Mouse (Mus musculus) forebrain, postnatal 0 days (tissue): ENCODE results near the gene Kcnk18. TPM values are rescaled to one million over a fixed set of nuclear protein-coding genes. Genes with fewer than 3 reads are reported as not detected.

Experiments
- ATAC-seq: fragments of 200-750 bp; cut with Nextera tagmentation; 2 replicates; pipeline ENCODE4 v1.8.0; 2017; ENCODE audit warnings: mild to moderate bottlenecking, moderate library complexity
- DNase-seq: peaks from one replicate; pipeline ENCODE4 v3.0.0-alpha.2; 2015
- H3K27ac ChIP-seq: fragments of 300-500 bp; sonication (generic); 2 replicates; pipeline ENCODE4 v1.5.1; 2014; ENCODE audit warnings: low read depth, mild to moderate bottlenecking, antibody characterized with exemption, low read length, moderate library complexity, mixed read lengths
- H3K27me3 ChIP-seq: fragments of 300-500 bp; sonication (generic); 2 replicates; pipeline ENCODE4 v1.6.1; 2014; ENCODE audit warnings: mild to moderate bottlenecking, low read length, mixed read lengths; ENCODE audit not compliant: insufficient read depth
- H3K36me3 ChIP-seq: fragments of 300-500 bp; sonication (generic); 2 replicates; pipeline ENCODE4 v1.6.1; 2014; ENCODE audit warnings: mild to moderate bottlenecking, moderate library complexity; ENCODE audit not compliant: insufficient read depth
- H3K4me1 ChIP-seq: fragments of 300-500 bp; sonication (generic); 2 replicates; pipeline ENCODE4 v1.6.1; 2014; ENCODE audit warnings: antibody characterized with exemption; ENCODE audit not compliant: insufficient read depth
- H3K4me2 ChIP-seq: fragments of 300-500 bp; sonication (generic); 2 replicates; pipeline ENCODE4 v1.6.1; 2014; ENCODE audit warnings: low read depth, mild to moderate bottlenecking, moderate library complexity
- H3K4me3 ChIP-seq: fragments of 300-500 bp; sonication (generic); 2 replicates; pipeline ENCODE4 v1.5.1; 2014; ENCODE audit warnings: low read depth, low read length, mixed read lengths
- H3K9ac ChIP-seq: fragments of 300-500 bp; sonication (generic); 2 replicates; pipeline ENCODE4 v1.6.1; 2014; ENCODE audit warnings: mild to moderate bottlenecking
- H3K9me3 ChIP-seq: fragments of 300-500 bp; sonication (generic); 2 replicates; pipeline ENCODE4 v1.6.1; 2016; ENCODE audit warnings: low read length
- CTCF ChIP-seq: sonication (generic); IDR thresholded peaks from 2 replicates; pipeline ENCODE4 v1.5.1; 2016; ENCODE audit warnings: antibody characterized with exemption, control low read depth, low read depth
- WGBS: fragments of 180-500 bp; shearing (Covaris S2); extraction: QIAGEN DNeasy Blood & Tissue Kit; methylation state at CpG from one replicate; pipeline ENCODE4 v1.1.7; 2014; 5-methylcytosine and 5-hydroxymethylcytosine counted together
- polyA plus RNA-seq: library from polyadenylated mRNA; unstranded; fragments of >200 nt; fragmentation: Nextera tagmentation; extraction: Ambion mirVana; gene quantifications from 2 replicates; pipeline ENCODE4 v1.2.1, GENCODE M21; 2015
- total RNA-seq: library from RNA; depleted of rRNA; stranded (reverse); fragments of >200 nt; gene quantifications from 2 replicates; pipeline ENCODE4 v1.2.3, GENCODE M21; 2014

Gene Kcnk18
- total and polyA plus RNA-seq, 2 experiments from 2014 or later: 0.08 TPM; not detected in 1

GRCm38 (mm10) chr19:59184000-59184399 is 35.0 kb upstream of the Kcnk18 start:
- Histone ChIP-seq H3K4me2 (no peak overlapping the region), H3K9me3 (no peaks in the 10 kb centered on the region), H3K27ac (no peak overlapping the region), H3K36me3 (no peaks in the 10 kb centered on the region), H3K4me1 (no peaks in the 10 kb centered on the region), H3K4me3 (no peak overlapping the region), H3K9ac (no peak overlapping the region), H3K27me3 (peaks cover 21% of the 10 kb centered on the region)
- DNase-seq: no peak
- TF ChIP-seq CTCF: no peak
- 39% methylated on average over 3 of the region's 3 CpGs for WGBS
- ATAC-seq: no peak

GRCm38 (mm10) chr19:59188981-59189380 is 30.0 kb upstream of the Kcnk18 start:
- Histone ChIP-seq H3K4me2 (no peak overlapping the region), H3K27me3 (peaks cover 39% of the 10 kb centered on the region), H3K4me3 (no peak overlapping the region), H3K36me3 (no peaks in the 10 kb centered on the region), H3K9ac (no peak overlapping the region), H3K9me3 (no peaks in the 10 kb centered on the region), H3K27ac (no peak overlapping the region), H3K4me1 (no peaks in the 10 kb centered on the region)
- WGBS: 29% methylated on average over 4 of the region's 4 CpGs
- ATAC-seq (no peak), DNase-seq (no peak)
- TF ChIP-seq CTCF: no peak

GRCm38 (mm10) chr19:59190431-59191122 is 28.4 kb upstream of the Kcnk18 start:
- no peak overlapping the region for H3K27ac ChIP-seq
- H3K4me3 ChIP-seq: no peak overlapping the region
- H3K4me1 ChIP-seq: no peaks in the 10 kb centered on the region
- H3K36me3 ChIP-seq: no peaks in the 10 kb centered on the region
- TF ChIP-seq CTCF: no peak
- no peaks in the 10 kb centered on the region for H3K9me3 ChIP-seq
- H3K4me2 ChIP-seq: no peak overlapping the region
- ATAC-seq: no peak
- WGBS: 11% methylated on average over 8 of the region's 8 CpGs
- peaks cover 52% of the 10 kb centered on the region for H3K27me3 ChIP-seq
- H3K9ac ChIP-seq: no peak overlapping the region
- peak; percentile 29 for DNase-seq

GRCm38 (mm10) chr19:59191123-59191505 is 27.9 kb upstream of the Kcnk18 start:
- Histone ChIP-seq H3K4me3 (no peak overlapping the region), H3K9me3 (no peaks in the 10 kb centered on the region), H3K4me2 (no peak overlapping the region), H3K4me1 (no peaks in the 10 kb centered on the region), H3K27me3 (peaks cover 57% of the 10 kb centered on the region), H3K27ac (no peak overlapping the region), H3K9ac (no peak overlapping the region), H3K36me3 (no peaks in the 10 kb centered on the region)
- WGBS: 15% methylated on average over 4 of the region's 4 CpGs
- no peak for TF ChIP-seq CTCF
- ATAC-seq: no peak
- peak; percentile 13 for DNase-seq

GRCm38 (mm10) chr19:59192491-59192890 is 26.5 kb upstream of the Kcnk18 start:
- no peak overlapping the region for H3K4me3 ChIP-seq
- ATAC-seq (no peak), DNase-seq (no peak)
- peaks cover 67% of the 10 kb centered on the region for H3K27me3 ChIP-seq
- 18% methylated on average over 2 of the region's 2 CpGs for WGBS
- H3K4me1 ChIP-seq: no peaks in the 10 kb centered on the region
- H3K9me3 ChIP-seq: no peaks in the 10 kb centered on the region
- no peak overlapping the region for H3K27ac ChIP-seq
- no peak overlapping the region for H3K9ac ChIP-seq
- no peak for TF ChIP-seq CTCF
- H3K4me2 ChIP-seq: no peak overlapping the region
- H3K36me3 ChIP-seq: no peaks in the 10 kb centered on the region

- no peak for TF ChIP-seq CTCF
- no peak overlapping the region for H3K4me3 ChIP-seq
- DNase-seq (peak; percentile 51), ATAC-seq (no peak)
- no peaks in the 10 kb centered on the region for H3K36me3 ChIP-seq
- H3K27me3 ChIP-seq: peaks cover 69% of the 10 kb centered on the region
- no peak overlapping the region for H3K27ac ChIP-seq
- H3K4me1 ChIP-seq: no peaks in the 10 kb centered on the region
- WGBS: 5% methylated on average over 10 of the region's 10 CpGs
- H3K9ac ChIP-seq: no peak overlapping the region
- H3K9me3 ChIP-seq: no peaks in the 10 kb centered on the region
- peak overlapping the region; percentile 43 for H3K4me2 ChIP-seq
Measured at GRCm38 (mm10) chr19:59193456-59193855, 25.6 kb upstream of the Kcnk18 start.

GRCm38 (mm10) chr19:59193986-59194820 is 24.8 kb upstream of the Kcnk18 start:
- DNase-seq (peak; percentile 30), ATAC-seq (peak; percentile 42)

More at GRCm38 (mm10) chr19:59193986-59194820, 24.8 kb upstream of the Kcnk18 start:
- WGBS: 3% methylated on average over 49 of the region's 50 CpGs
- Histone ChIP-seq H3K9me3 (no peaks in the 10 kb centered on the region), H3K4me1 (no peaks in the 10 kb centered on the region), H3K36me3 (no peaks in the 10 kb centered on the region), H3K27me3 (peaks cover 62% of the 10 kb centered on the region), H3K4me3 (peak overlapping the region; percentile 9), H3K27ac (no peak overlapping the region), H3K9ac (no peak overlapping the region), H3K4me2 (peak overlapping the region; percentile 43)
- no peak for TF ChIP-seq CTCF
